Mouse (Mus musculus): ENCODE results near the gene Tomt. TPM values are rescaled to one million over a fixed set of nuclear protein-coding genes. Genes with fewer than 3 reads are reported as not detected.
"Not testable (repeated sequence)": the region's sequence is repeated elsewhere in the genome, so short reads cannot be mapped to it uniquely, and the experiment has no call there.

The Tomt gene
- not detected in 2 replicates for polyA plus RNA-seq (2012; ENCODE audit: insufficient read depth, low replicate concordance)

DNA sequence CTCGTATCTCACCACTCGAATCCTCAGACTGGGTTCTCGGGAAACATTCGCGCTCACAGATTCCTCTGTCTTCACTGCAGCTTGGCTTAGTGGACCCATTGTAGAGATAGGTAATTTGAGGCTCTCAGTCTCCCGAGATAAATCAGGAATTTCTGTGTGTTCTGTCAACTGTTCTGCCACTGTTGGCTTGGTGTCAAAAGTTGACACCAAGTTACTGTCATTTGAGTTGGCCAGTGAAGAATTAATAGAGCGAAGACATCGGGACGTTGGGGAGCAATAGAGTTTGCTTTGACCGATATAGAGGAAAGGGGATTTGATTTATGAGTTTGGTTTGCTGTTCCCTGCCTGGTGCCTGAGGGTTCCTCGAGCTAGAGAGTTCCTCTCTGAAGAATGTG is at the start of gene Tomt:
Gene Tomt, minus strand, starts transcription at position 73 of the 395 bp plus-strand sequence.
- peaks cover 48% of the 10 kb centered on the region for H3K36me3 ChIP-seq (replicated peaks; ENCODE audit: low read length)
- TF ChIP-seq FLI1 (IDR thresholded peaks at IDR 0.05; ENCODE audit: low read length) (no peak), GATA1 (IDR thresholded peaks at IDR 0.05; ENCODE audit: borderline replicate concordance, low read length) (no peak)
- no peaks in the 10 kb centered on the region for H3K27me3 ChIP-seq (replicated peaks)
- H3K9me3 ChIP-seq: 0 out of 2 replicates have a peak, but pooled peaks cover 3% of the 10 kb centered on the region
- H3K4me1 ChIP-seq: peaks cover 55% of the 10 kb centered on the region
- peak within 1 kb of the TSS; percentile 94 for H3K4me3 ChIP-seq (replicated peaks)

DNA sequence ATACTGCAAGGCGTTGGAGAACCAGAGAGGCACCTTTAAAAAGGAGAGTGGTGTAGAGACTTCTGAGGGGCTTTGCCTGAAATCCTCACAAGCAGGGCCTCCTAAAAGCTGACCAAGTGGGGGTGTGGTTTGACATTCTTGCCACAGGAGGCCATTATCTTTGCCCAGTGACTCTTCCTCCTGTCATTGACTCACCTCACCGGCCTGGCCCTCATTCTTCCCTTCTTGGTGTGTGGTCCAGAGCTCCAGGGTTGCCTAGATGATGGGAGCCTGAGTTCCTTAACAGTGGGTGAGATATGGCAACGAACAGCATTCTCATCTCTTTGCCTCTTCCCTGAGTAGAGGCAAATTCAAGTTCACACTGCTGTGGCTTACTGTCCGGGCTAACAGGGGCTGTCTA is 49.7 kb upstream of the Tomt start:
- Histone ChIP-seq H3K9me3 (no peaks in the 10 kb centered on the region), H3K36me3 (replicated peaks; ENCODE audit: low read length) (no peaks in the 10 kb centered on the region), H3K27me3 (replicated peaks) (no peaks in the 10 kb centered on the region), H3K4me1 (peaks cover 88% of the 10 kb centered on the region), H3K4me3 (replicated peaks) (peak overlapping the region; percentile 47)
- TF ChIP-seq GATA1 (IDR thresholded peaks at IDR 0.05; ENCODE audit: borderline replicate concordance, low read length): no peak
- TF ChIP-seq FLI1 (IDR thresholded peaks at IDR 0.05; ENCODE audit: low read length): no peak

DNA sequence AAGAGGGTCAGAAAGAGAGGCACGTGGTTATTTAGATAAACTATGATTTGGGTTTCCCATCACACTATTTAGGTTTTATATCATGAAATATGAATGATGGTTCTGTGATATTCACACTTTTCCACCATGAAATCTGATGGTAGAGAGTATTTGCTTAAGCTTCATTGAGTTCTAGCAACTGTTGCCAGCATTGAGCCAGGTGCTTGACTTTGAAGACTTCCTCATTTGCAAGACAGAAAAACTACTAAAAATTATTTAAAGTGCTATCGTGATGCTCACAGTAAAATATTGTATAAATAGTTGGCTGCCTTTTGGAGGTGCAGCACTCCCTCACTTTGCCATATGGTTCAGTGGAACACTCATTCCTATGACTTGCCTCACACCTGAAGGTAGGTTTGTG is 49.1 kb upstream of the Tomt start:
- Histone ChIP-seq H3K9me3 (no peaks in the 10 kb centered on the region), H3K4me1 (peaks cover 90% of the 10 kb centered on the region), H3K27me3 (replicated peaks) (no peaks in the 10 kb centered on the region), H3K4me3 (replicated peaks) (no peak overlapping the region), H3K36me3 (replicated peaks; ENCODE audit: low read length) (no peaks in the 10 kb centered on the region)
- no peak for TF ChIP-seq FLI1 (IDR thresholded peaks at IDR 0.05; ENCODE audit: low read length)
- no peak for TF ChIP-seq GATA1 (IDR thresholded peaks at IDR 0.05; ENCODE audit: borderline replicate concordance, low read length)

DNA sequence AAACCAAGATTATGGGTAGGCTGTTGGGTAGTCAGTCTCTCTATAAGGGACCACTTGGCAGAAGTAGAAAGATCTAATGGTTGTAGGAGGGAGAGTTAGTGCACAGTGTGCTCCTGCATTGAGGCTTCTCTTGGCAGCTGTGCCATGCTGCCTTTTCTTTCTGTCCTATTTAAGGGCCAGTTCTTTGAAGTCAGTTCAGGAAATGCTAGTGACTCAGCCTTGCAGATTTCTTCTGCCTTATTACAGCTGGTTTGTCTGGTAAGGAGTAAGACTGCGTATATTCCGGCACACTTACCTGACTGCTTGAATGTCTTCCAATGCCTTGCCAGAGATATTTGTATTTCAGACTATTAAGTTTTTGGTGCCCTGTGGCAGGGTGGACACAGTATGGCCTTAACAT is 48.0 kb upstream of the Tomt start:
- no peak for TF ChIP-seq GATA1 (IDR thresholded peaks at IDR 0.05; ENCODE audit: borderline replicate concordance, low read length)
- no peak for TF ChIP-seq FLI1 (IDR thresholded peaks at IDR 0.05; ENCODE audit: low read length)
- peak overlapping the region; percentile 74 for H3K4me3 ChIP-seq (replicated peaks)
- H3K9me3 ChIP-seq: no peaks in the 10 kb centered on the region

DNA sequence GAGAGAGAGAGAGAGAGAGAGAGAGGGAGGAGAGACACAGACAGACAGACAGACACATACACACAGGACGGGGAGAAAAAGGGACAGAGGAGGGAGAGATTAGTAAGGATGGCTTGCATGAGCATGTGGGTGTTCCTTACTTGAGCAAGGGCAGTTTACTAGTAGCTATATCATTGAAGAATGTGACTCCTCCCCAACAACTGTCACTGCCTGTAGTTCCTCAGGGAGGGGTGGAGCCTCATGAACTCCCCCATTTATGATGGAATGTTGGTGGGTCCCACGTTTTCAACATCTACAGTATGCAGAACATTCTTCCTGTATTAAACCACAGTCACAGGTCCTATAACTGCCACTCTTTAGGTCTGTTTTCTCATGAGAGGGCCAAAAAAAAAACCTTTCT is 45.9 kb upstream of the Tomt start:
- Histone ChIP-seq H3K27me3 (replicated peaks) (no peaks in the 10 kb centered on the region), H3K4me1 (peaks cover 77% of the 10 kb centered on the region), H3K36me3 (replicated peaks; ENCODE audit: low read length) (no peaks in the 10 kb centered on the region), H3K9me3 (no peaks in the 10 kb centered on the region), H3K4me3 (replicated peaks) (peak overlapping the region; percentile 64)
- TF ChIP-seq GATA1 (IDR thresholded peaks at IDR 0.05; ENCODE audit: borderline replicate concordance, low read length) (no peak), FLI1 (IDR thresholded peaks at IDR 0.05; ENCODE audit: low read length) (no peak)

More for the DNA sequence above, 48.0 kb upstream of the Tomt start:
- Histone ChIP-seq H3K36me3 (replicated peaks; ENCODE audit: low read length) (no peaks in the 10 kb centered on the region), H3K27me3 (replicated peaks) (no peaks in the 10 kb centered on the region), H3K4me1 (peaks cover 80% of the 10 kb centered on the region)

DNA sequence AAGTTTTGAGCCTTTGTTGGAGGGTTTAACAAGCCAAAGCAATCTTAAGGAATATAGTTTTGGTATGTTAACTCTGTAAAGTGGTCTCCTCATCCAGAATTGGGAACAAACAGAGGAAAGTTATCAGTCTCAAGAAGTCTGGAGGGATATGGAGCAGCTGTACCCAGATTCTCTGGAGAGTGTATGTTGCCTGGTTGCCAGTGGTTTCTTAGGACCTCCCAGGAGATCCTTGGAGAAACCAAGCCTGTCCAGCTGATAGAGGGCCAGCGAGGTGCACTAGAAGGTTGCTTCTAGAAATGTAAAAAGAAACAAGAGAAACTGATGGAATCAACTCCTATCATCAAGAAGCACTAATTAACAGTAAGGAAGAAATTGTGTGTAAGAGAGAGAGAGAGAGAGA is 45.5 kb upstream of the Tomt start:
- TF ChIP-seq GATA1 (IDR thresholded peaks at IDR 0.05; ENCODE audit: borderline replicate concordance, low read length) (no peak), FLI1 (IDR thresholded peaks at IDR 0.05; ENCODE audit: low read length) (no peak)
- Histone ChIP-seq H3K36me3 (replicated peaks; ENCODE audit: low read length) (no peaks in the 10 kb centered on the region), H3K4me3 (replicated peaks) (no peak overlapping the region)

DNA sequence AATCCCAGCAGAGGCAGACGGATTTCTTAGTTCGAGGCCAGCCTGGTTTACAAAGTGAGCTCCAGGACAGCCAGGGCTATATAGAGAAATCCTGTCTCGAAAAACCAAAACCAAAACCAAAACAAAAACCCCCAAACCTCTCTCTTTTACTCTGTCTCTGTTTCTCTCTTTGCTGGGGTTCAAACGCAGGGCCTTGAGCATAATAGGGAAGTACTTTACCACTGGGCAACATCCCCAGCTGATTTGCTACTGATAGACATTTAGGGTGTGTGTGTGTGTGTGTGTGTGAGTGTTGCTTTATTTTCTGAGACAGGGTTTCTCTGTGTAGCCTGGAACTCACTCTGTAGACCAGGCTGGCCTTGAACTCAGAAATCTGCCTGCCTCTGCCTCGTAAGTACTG is 42.8 kb upstream of the Tomt start:
- not testable (repeated sequence) for H3K27me3 ChIP-seq (replicated peaks); H3K9me3 ChIP-seq; H3K4me3 ChIP-seq (replicated peaks); H3K36me3 ChIP-seq (replicated peaks; ENCODE audit: low read length)
- peaks cover 54% of the 10 kb centered on the region for H3K4me1 ChIP-seq

More for the DNA sequence above, 45.5 kb upstream of the Tomt start:
- H3K9me3 ChIP-seq: no peaks in the 10 kb centered on the region
- peaks cover 73% of the 10 kb centered on the region for H3K4me1 ChIP-seq
- H3K27me3 ChIP-seq (replicated peaks): no peaks in the 10 kb centered on the region

DNA sequence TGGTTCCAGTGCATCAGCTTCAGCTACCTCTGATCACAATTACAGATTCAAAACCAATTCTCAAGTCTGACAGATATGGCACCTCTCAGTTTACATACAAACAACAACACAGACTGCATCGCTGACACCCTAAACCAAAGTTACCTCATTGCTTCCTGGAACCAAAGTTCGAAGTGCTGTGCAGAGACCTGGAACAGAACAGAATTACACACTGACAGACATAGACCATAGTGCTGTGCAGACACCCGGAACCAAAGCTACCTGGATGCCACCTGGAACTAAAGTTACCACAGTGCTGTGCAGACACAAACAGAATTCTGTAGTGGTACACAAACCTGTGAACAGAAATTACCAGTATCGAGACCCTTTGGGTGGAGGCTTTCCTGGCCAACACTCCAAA is 33.6 kb upstream of the Tomt start:
- Histone ChIP-seq H3K36me3 (replicated peaks; ENCODE audit: low read length) (peaks cover 23% of the 10 kb centered on the region), H3K4me1 (peaks cover 47% of the 10 kb centered on the region), H3K9me3 (no peaks in the 10 kb centered on the region), H3K4me3 (replicated peaks) (no peak overlapping the region), H3K27me3 (replicated peaks) (no peaks in the 10 kb centered on the region)
- no peak for TF ChIP-seq GATA1 (IDR thresholded peaks at IDR 0.05; ENCODE audit: borderline replicate concordance, low read length)
- TF ChIP-seq FLI1 (IDR thresholded peaks at IDR 0.05; ENCODE audit: low read length): no peak

DNA sequence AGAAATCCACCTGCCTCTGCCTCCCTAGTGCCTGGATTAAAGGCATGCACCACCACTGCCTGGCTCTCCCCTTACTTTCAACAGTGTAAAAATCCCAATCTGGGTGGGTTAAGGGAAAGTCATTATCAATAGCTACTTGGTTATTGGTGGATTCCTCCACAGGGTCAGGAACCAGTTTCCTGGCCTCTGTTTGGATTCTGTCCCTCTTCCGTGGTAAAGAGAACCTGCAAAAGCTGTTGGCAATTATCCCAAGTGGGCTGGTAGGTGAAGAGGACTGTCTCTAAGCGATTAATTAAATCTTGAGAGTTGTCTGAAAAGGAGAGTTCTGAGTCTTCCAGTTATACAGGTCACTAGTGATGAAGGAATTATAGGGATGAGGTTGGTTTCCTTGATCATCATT is 32.2 kb upstream of the Tomt start:
- peaks cover 23% of the 10 kb centered on the region for H3K36me3 ChIP-seq (replicated peaks; ENCODE audit: low read length)
- TF ChIP-seq GATA1 (IDR thresholded peaks at IDR 0.05; ENCODE audit: borderline replicate concordance, low read length): no peak
- no peak for TF ChIP-seq FLI1 (IDR thresholded peaks at IDR 0.05; ENCODE audit: low read length)
- no peaks in the 10 kb centered on the region for H3K27me3 ChIP-seq (replicated peaks)
- H3K9me3 ChIP-seq: no peaks in the 10 kb centered on the region
- peaks cover 51% of the 10 kb centered on the region for H3K4me1 ChIP-seq
- no peak overlapping the region for H3K4me3 ChIP-seq (replicated peaks)

DNA sequence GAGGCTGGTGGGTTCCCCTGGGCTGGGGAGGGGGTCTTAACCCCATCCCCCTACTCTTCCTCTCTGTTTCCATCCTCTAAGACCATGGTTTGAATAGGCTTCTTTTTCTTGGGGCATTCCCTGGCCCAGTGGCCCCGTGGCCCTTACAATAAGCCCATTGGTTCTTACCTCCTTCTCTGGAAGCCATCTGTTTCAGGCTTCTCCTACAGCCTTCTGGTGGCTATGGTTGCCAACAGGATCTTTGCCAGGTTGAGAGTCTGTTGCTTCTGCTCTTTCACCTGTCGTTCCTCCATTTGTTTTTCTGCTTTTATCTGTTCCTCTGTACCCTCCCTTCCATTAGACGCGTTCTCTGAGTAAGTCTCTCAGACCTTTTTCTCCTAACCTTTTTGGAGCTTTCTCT is 31.4 kb upstream of the Tomt start:
- peaks cover 23% of the 10 kb centered on the region for H3K36me3 ChIP-seq (replicated peaks; ENCODE audit: low read length)
- TF ChIP-seq GATA1 (IDR thresholded peaks at IDR 0.05; ENCODE audit: borderline replicate concordance, low read length) (no peak), FLI1 (IDR thresholded peaks at IDR 0.05; ENCODE audit: low read length) (no peak)
- no peaks in the 10 kb centered on the region for H3K9me3 ChIP-seq
- H3K27me3 ChIP-seq (replicated peaks): no peaks in the 10 kb centered on the region
- no peak overlapping the region for H3K4me3 ChIP-seq (replicated peaks)
- peaks cover 54% of the 10 kb centered on the region for H3K4me1 ChIP-seq

DNA sequence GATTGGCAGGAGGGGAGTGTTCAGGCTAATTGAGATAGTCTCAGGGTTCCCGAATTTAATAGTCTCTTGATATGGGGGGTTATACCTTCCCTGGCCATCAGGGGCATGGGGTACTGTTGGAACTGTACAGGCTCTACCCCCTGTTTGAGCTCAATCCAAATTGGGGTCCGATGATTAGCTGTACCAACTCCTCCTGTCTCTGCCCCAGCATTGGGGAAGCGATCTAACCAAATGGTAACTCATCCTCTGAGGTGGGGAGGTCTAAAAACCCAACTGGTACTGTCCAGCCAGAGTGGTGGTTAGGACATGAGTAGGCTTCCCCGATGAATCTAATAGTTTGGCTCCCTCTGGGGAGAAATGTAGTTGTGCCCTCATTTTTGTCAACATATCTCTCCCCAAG is 30.8 kb upstream of the Tomt start:
- H3K9me3 ChIP-seq: no peaks in the 10 kb centered on the region
- TF ChIP-seq FLI1 (IDR thresholded peaks at IDR 0.05; ENCODE audit: low read length) (no peak), GATA1 (IDR thresholded peaks at IDR 0.05; ENCODE audit: borderline replicate concordance, low read length) (no peak)
- no peaks in the 10 kb centered on the region for H3K27me3 ChIP-seq (replicated peaks)
- H3K4me3 ChIP-seq (replicated peaks): no peak overlapping the region
- peaks cover 58% of the 10 kb centered on the region for H3K4me1 ChIP-seq
- H3K36me3 ChIP-seq (replicated peaks; ENCODE audit: low read length): peaks cover 23% of the 10 kb centered on the region
